Mouse (Mus musculus): ENCODE data around the gene Gm6525. TPM values are rescaled to one million over a fixed set of nuclear protein-coding genes. Genes with fewer than 3 reads are reported as not detected.
A peak's percentile ranks its signal among the peaks of the same experiment; 100 is the strongest.

The Gm6525 gene
- polyA plus RNA-seq, 1 experiment = not detected

- Histone ChIP-seq H3K4me1 (ENCODE audit: control insufficient read depth, insufficient read depth, low read length) (no peaks in the 10 kb centered on the region), H3K4me3 (ENCODE audit: insufficient read depth, low read length) (no peak overlapping the region), H3K27ac (ENCODE audit: insufficient read depth, low read length) (no peak overlapping the region)
- TF ChIP-seq CTCF (IDR thresholded peaks at IDR 0.05; ENCODE audit: borderline replicate concordance, insufficient read depth, low read length) = no peak
- no peak for TF ChIP-seq POLR2A (IDR thresholded peaks at IDR 0.05; ENCODE audit: low read depth, low read length)
Measured at GRCm38 (mm10) chr3:84136509-84136908, 37.4 kb upstream of the Gm6525 start.

- H3K4me3 ChIP-seq (ENCODE audit: insufficient read depth, low read length) = no peak overlapping the region
Measured at GRCm38 (mm10) chr3:84140947-84141346, 33.0 kb upstream of the Gm6525 start.

GRCm38 (mm10) chr3:84149831-84150230, 24.1 kb upstream of the Gm6525 start:
- no peak overlapping the region for H3K4me3 ChIP-seq (ENCODE audit: insufficient read depth, low read length)
- H3K4me1 ChIP-seq (ENCODE audit: control insufficient read depth, insufficient read depth, low read length) = no peaks in the 10 kb centered on the region
- no peak overlapping the region for H3K27ac ChIP-seq (ENCODE audit: insufficient read depth, low read length)
- no peak for TF ChIP-seq CTCF (IDR thresholded peaks at IDR 0.05; ENCODE audit: borderline replicate concordance, insufficient read depth, low read length)
- no peak for TF ChIP-seq POLR2A (IDR thresholded peaks at IDR 0.05; ENCODE audit: low read depth, low read length)

More at GRCm38 (mm10) chr3:84140947-84141346, 33.0 kb upstream of the Gm6525 start:
- no peak overlapping the region for H3K27ac ChIP-seq (ENCODE audit: insufficient read depth, low read length)
- no peaks in the 10 kb centered on the region for H3K4me1 ChIP-seq (ENCODE audit: control insufficient read depth, insufficient read depth, low read length)
- TF ChIP-seq CTCF (IDR thresholded peaks at IDR 0.05; ENCODE audit: borderline replicate concordance, insufficient read depth, low read length) (no peak), POLR2A (IDR thresholded peaks at IDR 0.05; ENCODE audit: low read depth, low read length) (no peak)

GRCm38 (mm10) chr3:84154721-84155141, 19.2 kb upstream of the Gm6525 start:
- Histone ChIP-seq H3K4me3 (ENCODE audit: insufficient read depth, low read length) (no peak overlapping the region), H3K4me1 (ENCODE audit: control insufficient read depth, insufficient read depth, low read length) (peaks cover 4% of the 10 kb centered on the region), H3K27ac (ENCODE audit: insufficient read depth, low read length) (no peak overlapping the region)
- TF ChIP-seq CTCF (IDR thresholded peaks at IDR 0.05; ENCODE audit: borderline replicate concordance, insufficient read depth, low read length) = no peak
- TF ChIP-seq POLR2A (IDR thresholded peaks at IDR 0.05; ENCODE audit: low read depth, low read length) = no peak

GRCm38 (mm10) chr3:84155146-84155545, 18.8 kb upstream of the Gm6525 start:
- H3K4me1 ChIP-seq (ENCODE audit: control insufficient read depth, insufficient read depth, low read length) = peaks cover 4% of the 10 kb centered on the region
- H3K27ac ChIP-seq (ENCODE audit: insufficient read depth, low read length) = no peak overlapping the region
- H3K4me3 ChIP-seq (ENCODE audit: insufficient read depth, low read length) = peak overlapping the region; percentile 40
- TF ChIP-seq CTCF (IDR thresholded peaks at IDR 0.05; ENCODE audit: borderline replicate concordance, insufficient read depth, low read length) = no peak
- no peak for TF ChIP-seq POLR2A (IDR thresholded peaks at IDR 0.05; ENCODE audit: low read depth, low read length)

GRCm38 (mm10) chr3:84155558-84156006, 18.3 kb upstream of the Gm6525 start, which contains the start of gene Mnd1:
Gene Mnd1, minus strand, starts transcription at chr3:84155786.
- H3K27ac ChIP-seq (ENCODE audit: insufficient read depth, low read length) = no peak within 1 kb of the TSS
- peak within 1 kb of the TSS; percentile 40 for H3K4me3 ChIP-seq (ENCODE audit: insufficient read depth, low read length)
- peak; percentile 80 for TF ChIP-seq POLR2A (IDR thresholded peaks at IDR 0.05; ENCODE audit: low read depth, low read length)
- TF ChIP-seq CTCF (IDR thresholded peaks at IDR 0.05; ENCODE audit: borderline replicate concordance, insufficient read depth, low read length) = peak; percentile 78
- peaks cover 4% of the 10 kb centered on the region for H3K4me1 ChIP-seq (ENCODE audit: control insufficient read depth, insufficient read depth, low read length)

GRCm38 (mm10) chr3:84156105-84156504, 17.8 kb upstream of the Gm6525 start:
- Histone ChIP-seq H3K4me1 (ENCODE audit: control insufficient read depth, insufficient read depth, low read length) (peaks cover 4% of the 10 kb centered on the region), H3K27ac (ENCODE audit: insufficient read depth, low read length) (no peak overlapping the region), H3K4me3 (ENCODE audit: insufficient read depth, low read length) (no peak overlapping the region)
- no peak for TF ChIP-seq CTCF (IDR thresholded peaks at IDR 0.05; ENCODE audit: borderline replicate concordance, insufficient read depth, low read length)
- no peak for TF ChIP-seq POLR2A (IDR thresholded peaks at IDR 0.05; ENCODE audit: low read depth, low read length)

- TF ChIP-seq CTCF (IDR thresholded peaks at IDR 0.05; ENCODE audit: borderline replicate concordance, insufficient read depth, low read length) = no peak
- no peak for TF ChIP-seq POLR2A (IDR thresholded peaks at IDR 0.05; ENCODE audit: low read depth, low read length)
- Histone ChIP-seq H3K4me1 (ENCODE audit: control insufficient read depth, insufficient read depth, low read length) (peaks cover 4% of the 10 kb centered on the region), H3K27ac (ENCODE audit: insufficient read depth, low read length) (no peak overlapping the region), H3K4me3 (ENCODE audit: insufficient read depth, low read length) (no peak overlapping the region)
Measured at GRCm38 (mm10) chr3:84157011-84157410, 16.9 kb upstream of the Gm6525 start.

GRCm38 (mm10) chr3:84157559-84158350, 16.1 kb upstream of the Gm6525 start:
- no peak for TF ChIP-seq POLR2A (IDR thresholded peaks at IDR 0.05; ENCODE audit: low read depth, low read length)
- TF ChIP-seq CTCF (IDR thresholded peaks at IDR 0.05; ENCODE audit: borderline replicate concordance, insufficient read depth, low read length) = no peak
- no peak overlapping the region for H3K27ac ChIP-seq (ENCODE audit: insufficient read depth, low read length)
- H3K4me1 ChIP-seq (ENCODE audit: control insufficient read depth, insufficient read depth, low read length) = peaks cover 4% of the 10 kb centered on the region
- no peak overlapping the region for H3K4me3 ChIP-seq (ENCODE audit: insufficient read depth, low read length)

GRCm38 (mm10) chr3:84165391-84165790, 8.5 kb upstream of the Gm6525 start:
- Histone ChIP-seq H3K4me1 (ENCODE audit: control insufficient read depth, insufficient read depth, low read length) (peaks cover 3% of the 10 kb centered on the region), H3K4me3 (ENCODE audit: insufficient read depth, low read length) (no peak overlapping the region), H3K27ac (ENCODE audit: insufficient read depth, low read length) (no peak overlapping the region)
- TF ChIP-seq POLR2A (IDR thresholded peaks at IDR 0.05; ENCODE audit: low read depth, low read length) (no peak), CTCF (IDR thresholded peaks at IDR 0.05; ENCODE audit: borderline replicate concordance, insufficient read depth, low read length) (no peak)
